Mouse (Mus musculus): Measurements from ENCODE around the gene Adgrg7.

Adgrg7 gene

DNA sequence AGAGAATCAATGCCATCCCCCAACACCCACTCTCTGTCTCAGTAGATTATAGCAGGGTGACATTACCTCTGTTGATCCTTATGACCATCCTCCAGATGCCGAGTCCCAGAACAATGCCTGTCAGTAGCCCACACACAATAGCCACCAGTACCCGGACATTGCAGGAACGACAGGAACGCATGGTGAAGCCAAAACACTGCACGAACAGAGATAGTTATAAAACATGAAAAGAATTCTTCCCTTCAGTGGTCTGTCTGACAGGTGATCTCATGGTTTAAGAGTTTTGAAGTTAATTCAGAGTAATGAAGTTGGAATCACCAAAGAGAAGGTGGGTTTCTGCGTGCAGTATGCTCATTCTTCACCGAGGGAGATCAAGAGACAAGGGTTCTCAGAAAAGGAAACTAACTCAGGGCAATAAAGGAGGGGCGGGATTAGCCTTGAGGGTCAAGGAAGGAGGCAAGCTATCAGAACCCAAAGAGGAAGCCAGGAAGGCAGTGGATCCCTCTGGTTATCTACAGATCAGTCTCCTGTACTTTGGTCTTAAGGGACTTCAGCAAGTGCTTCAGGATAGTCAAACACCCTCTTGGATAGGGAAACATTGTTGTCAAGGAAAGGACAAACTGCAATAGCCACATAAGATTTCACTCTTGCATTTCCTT, at the start of gene Adgrg7:
Adgrg7 (minus strand) TSS at position 375 of the 659 bp plus-strand sequence.
- no peak for DNase-seq (ENCODE audit: low read depth, low spot score)

DNA sequence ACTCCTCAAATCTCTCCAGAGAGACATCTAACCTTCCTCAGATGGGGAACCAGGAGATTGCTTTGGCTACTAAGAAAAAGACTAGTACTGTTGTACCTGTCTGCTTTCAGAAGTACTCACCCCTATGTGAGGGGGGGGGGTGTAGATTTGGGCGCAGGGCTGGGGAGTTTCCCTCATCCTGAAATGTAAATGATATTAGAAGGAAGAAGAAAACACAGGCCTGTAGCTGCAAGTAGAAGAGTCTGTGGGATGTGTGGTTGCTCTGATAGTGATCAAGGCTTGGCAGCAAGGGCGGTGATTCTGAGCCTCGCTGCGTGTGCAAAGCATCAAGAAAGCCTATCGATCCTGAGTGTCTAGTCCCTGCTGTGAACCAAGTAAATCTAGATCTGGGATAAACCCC, 47.3 kb upstream of the Adgrg7 start:
- DNase-seq (ENCODE audit: low read depth, low spot score) = no peak

DNA sequence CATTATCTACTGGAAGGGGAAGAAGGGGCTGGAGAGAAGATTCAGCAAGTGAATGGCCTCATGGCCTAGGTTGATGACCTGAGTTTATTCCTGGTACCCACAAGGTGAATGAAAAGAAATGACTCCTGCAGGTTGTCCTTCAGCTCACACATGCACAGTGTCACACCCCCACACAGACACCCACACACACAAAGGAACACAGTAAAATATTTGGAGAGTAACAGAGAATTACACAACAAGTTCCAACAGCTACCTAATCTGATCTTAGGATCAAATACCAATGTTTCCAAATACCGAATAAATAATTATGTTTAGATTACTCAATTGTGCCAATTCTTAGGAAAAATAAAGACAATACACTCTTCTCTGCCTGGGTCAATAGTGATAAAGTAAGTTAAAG, 37.7 kb upstream of the Adgrg7 start:
- no peak for DNase-seq (ENCODE audit: low read depth, low spot score)

DNA sequence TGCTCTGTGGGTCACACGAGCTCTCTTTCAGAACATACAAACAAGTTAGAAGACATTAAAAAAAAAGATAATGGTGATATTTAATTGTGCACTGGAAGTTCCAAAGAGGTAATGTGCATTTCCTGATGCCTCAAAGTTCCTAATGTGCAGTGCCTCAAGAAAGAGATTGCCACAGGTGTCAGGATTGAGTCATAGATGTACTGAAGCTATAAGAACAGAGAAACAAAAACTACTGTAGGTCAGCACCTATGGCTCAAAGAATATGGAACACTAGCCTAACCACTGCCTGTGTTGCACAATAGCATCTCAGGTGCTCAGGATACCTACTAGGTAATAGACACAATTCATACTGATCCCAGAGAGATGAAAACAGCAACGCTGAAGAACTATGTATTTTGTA, 36.3 kb upstream of the Adgrg7 start:
- no peak for DNase-seq (ENCODE audit: low read depth, low spot score)

DNA sequence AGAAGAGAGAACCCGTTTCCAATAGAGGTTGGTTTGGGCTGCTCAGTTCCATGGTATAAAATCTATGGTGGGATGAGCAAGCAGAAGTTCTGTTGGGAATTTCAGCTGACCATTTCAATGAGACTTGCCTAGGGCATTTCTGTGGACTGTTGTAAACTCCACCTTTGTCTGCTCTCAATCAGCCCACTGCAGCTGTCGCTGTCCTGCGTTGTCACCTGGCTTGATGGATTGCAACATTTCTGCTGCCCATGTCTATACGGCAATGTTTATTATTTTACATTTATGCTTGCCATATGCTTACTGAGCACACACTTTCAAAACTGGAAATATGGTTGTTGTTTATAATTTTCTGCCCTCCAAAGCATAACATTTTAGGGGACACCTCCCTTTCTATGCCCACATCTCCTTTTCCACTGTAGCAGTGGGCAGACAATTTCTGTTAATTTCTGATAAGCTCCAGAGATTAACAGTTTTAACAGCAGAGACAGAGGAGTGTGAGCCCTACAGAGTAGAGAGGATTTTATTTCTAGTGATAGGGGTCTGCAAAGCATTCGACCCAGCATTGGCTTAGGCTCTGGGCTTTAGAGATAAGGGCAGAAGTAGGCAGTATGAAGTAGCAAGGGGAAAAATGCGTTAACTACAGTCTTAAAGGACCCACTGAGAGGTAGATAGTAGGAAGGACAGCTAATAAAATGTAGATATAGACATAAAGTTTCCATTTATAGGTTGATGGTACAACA, 5.9 kb upstream of the Adgrg7 start:
- DNase-seq (ENCODE audit: low read depth, low spot score) = no peak

DNA sequence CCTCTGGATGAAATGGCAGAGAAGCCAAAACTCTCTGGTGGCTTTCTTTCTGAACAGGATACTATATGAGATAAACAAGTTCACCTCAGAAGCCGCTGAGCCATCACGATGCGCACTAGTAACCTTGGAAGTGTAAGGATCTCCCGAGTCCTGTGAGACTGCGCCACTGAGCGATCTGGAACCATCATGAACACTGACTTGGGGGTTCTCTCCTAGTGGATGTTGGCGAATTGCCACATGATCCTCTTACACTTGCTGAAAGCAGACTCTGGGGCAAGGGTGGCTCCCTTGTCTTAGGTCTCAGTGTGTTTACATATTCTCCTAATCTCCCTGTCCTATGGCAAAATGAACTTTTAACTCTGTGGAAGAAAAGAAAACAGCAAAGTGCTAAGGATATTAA, 5.3 kb upstream of the Adgrg7 start:
- DNase-seq (ENCODE audit: low read depth, low spot score) = no peak

DNA sequence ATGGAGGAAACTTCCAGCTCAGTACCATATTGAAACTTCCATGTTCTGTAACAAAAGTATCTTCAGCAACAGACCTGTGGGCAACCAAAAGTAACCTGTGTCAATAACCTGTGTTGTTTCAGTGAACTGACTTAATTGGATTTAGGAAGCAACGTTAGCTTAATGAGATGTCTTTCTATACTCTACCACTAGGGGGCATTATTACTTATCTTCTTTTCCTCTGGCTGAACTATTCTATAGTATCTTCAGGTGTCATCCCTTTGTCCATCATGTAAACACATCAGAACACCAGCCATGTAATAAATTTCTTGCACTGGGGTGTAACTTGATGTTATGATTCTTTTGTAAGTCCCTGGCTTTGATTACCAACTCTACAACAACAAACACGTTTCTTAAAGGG, 4.8 kb upstream of the Adgrg7 start:
- peak; percentile 22 for DNase-seq (ENCODE audit: low read depth, low spot score)

DNA sequence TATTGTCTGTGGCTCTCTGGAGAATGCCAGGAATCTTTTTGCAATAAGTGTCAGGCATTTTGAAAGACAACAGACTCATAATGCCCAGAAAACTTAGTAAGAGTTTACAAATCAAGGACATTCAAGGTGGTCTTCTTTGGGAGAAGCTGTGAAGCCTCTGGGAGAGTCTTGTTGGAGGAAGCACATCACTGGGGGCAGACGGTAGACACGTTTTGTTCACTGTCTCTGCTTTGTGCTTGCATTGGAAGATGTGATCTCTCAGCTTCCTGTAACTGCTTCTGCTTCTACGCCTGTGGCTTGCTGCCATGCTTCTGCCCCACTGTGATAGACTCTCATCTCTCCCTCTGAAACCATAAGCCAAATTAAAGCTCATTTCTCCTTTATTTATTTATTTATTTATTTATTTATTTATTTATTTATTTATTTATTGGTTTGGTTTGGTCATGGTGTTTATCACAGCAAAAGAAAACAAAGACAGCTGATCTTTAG, 3.9 kb upstream of the Adgrg7 start:
- no peak for DNase-seq (ENCODE audit: low read depth, low spot score)

DNA sequence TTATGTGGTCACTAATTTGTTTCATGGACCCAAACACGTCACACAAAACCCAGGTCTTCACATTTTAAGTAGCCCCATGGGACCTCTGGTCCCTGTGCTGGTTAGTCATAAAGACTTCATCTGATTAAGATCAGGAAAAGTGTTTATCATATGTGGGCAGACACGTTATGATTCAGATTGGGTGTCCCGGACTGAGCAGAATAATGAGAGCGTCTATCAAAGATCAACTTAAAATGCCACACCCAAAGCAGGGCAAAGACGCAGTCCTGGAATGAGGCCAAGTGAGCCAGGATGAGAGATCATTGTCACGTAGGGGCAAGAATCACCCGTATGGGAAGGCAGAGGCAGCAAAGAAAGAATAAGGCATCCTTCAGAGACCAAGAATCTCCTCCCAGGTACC, 3.2 kb upstream of the Adgrg7 start:
- DNase-seq (ENCODE audit: low read depth, low spot score) = no peak

DNA sequence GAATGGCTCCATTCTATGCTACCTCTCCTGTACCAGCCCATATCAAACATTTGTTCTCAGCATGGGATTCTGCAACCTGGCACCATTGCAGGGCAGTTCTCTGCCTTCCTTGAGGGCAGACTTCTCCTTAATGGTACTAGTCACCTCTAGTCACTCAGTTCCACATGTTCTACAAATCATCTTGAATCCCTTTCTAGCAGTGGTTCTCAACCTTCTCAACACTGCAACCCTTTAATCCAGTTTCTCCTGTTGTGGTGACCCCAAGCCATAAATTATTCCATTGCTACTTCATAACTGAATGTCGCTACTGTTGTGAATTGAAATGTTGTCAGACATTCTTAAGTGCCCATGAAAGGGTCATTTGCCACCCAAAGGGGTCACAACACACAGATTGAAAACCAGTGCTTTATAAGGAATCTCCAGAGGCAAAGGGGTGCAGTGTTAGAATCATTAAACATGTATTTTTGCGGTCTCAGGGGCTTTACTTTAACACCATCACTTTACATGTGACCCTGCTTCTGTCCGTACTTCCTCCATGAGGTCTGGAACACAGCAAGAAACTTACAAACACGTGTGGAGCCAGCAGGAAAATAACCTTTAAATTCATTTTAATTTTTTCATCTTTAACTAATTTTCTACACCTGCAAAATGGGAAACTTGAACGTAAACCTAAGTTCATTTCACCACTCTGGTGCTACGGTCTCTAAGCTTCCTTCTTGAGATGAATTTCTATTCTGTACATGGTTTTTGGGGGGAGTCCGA, 1.1 kb downstream of the Adgrg7 start:
- DNase-seq (ENCODE audit: low read depth, low spot score) = no peak

DNA sequence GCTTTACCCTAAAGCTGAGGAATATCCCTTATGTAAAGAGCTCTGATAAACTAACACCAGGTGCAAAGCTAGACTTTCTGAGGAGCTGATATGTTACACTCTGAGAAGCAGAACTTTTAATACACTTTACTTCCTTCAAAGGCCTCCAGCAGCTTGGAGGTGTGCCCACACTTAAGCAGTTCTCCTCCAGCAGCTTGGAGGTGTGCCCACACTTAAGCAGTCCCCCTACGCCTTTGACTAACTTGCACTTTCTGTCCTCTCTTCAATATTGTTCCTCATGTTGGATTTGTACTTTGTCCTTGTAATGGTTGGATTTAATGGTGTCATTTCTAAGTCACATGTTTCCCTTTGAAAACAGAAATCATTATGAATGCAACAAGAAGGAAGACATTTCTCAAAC, 1.9 kb downstream of the Adgrg7 start:
- no peak for DNase-seq (ENCODE audit: low read depth, low spot score)

DNA sequence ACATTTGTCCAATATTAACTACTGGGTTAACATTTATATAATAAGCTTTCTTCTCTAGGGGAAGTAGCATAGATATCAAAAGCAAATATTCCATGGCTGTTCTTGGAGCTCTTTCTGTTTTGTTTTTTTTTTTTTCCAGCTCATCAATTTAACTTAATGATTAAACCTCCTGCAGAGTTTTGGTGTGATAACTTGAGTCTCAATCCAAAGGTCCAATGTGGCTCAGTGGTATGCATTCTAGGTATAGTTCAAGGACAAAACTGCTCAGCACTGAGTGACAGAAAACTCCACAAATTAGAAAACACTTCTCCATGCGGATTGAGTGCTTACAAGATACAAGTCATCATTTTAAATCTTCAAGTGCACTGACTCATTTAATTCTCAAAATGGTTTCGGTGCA, 9.7 kb downstream of the Adgrg7 start:
- no peak for DNase-seq (ENCODE audit: low read depth, low spot score)

DNA sequence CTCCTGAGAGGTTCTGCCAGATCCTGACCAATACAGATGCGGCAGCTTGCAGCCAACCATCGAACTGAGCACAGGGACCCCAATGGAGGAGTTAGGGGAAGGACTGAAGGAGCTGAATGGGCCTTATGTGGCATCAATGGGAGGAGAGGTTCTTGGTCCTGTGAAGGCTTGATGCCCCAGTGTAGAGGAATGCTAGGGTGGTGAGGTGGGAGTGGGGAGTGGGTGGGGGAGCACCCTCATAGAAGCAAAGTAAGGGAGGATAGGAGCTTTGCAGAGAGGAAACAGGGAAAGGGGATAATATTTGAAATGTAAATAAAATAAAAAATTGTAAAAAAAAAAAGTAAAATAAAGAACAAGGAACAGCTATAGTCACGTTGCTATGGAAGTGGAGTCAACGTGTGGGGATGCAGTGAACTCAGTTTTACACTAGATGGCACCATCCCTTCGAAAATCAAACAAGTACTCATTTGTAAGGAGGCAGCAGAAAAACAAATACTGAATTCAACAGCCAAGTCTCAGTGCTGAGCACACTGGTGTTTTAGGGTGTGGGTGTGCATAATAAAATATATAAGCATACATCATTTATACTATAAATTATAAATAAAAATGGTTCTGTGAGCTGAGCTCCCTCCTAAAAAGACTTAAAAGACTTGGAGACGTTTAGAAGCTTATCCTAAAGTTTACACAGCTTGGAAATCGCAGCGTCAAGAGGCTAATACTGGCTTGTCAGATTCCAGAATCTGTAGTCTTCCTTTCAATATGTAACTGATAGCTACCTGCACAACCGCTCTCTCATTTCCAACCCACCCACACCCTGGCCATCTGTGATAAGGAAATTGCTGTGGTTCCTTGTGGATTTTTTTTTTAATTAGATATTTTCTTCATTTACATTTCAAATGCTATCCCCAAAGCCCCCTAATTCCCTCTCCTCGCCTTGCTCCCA, 24.2 kb downstream of the Adgrg7 start:
- DNase-seq (ENCODE audit: low read depth, low spot score) = peak; percentile 66

DNA sequence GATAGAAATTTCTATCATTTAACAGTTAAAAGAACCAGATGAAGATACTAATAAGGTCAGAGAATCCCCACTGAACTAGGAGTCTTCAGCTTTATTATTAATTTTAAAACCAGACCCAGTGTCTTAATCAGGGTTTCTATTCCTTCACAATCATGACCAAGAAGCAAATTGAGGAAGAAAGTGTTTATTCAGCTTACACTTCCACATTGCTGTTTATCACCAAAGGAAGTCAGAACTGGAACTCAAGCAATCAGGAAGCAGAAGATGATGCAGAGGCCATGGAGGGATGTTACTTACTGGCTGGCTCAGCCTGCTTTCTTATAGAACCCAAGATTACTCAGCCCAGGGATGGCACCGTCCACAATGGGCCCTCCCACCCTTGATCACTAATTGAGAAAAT, 66.6 kb downstream of the Adgrg7 start:
- DNase-seq (ENCODE audit: low read depth, low spot score) = no peak

DNA sequence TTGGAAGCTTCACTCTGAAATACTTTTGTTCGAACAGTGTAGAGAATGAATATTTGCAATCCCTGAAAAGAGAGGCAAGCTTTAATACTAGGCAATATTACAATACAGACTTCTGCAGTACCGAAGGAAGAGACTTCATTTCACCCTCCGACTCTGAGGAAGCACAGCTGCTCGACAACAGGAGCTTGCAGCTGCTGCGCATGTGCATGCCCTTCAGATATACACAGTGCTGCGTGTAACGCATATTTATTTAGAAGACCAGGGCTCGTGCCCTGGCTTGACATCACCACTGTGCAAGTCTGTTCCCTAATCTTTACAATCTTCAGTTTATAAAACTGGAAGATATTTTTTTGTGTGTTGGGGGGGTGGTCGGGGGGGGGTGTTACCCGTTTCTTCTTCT, 70.7 kb downstream of the Adgrg7 start:
- no peak for DNase-seq (ENCODE audit: low read depth, low spot score)

DNA sequence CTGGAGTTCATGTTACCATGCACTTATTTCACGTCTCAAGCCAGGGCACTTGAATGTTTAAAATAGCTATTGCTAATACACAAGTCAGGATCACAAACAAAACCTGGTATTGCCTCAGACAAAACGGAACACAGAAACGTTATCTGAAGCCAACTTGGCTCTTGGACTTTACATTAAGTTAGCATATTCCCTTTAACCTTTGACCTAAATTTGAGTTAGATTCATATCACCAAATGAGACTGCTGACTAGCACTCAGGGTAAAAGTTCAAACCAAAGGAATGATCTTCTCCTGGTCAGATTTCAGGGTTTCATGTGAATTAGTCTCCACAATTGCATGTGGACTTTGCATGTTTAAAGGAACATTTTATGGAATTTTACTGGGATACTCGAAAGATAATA, 73.3 kb downstream of the Adgrg7 start:
- DNase-seq (ENCODE audit: low read depth, low spot score) = no peak

DNA sequence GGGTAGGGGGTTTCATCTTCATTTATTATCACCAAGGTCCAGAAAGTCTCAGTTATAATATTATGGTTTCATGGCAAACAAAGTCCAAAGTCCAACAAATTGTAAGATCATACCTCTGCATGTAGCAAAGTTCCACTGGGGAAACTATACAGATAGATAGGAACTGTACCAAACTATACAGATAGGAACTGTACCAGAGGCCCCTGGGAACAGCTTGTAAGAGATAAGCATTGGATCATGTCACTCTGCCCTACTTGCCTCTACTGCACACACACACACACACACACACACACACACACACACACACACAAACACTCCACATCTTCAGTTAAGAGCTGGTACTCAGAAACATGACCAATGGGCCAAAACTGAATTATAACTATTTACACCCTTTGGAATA, 76.6 kb downstream of the Adgrg7 start:
- DNase-seq (ENCODE audit: low read depth, low spot score) = no peak

DNA sequence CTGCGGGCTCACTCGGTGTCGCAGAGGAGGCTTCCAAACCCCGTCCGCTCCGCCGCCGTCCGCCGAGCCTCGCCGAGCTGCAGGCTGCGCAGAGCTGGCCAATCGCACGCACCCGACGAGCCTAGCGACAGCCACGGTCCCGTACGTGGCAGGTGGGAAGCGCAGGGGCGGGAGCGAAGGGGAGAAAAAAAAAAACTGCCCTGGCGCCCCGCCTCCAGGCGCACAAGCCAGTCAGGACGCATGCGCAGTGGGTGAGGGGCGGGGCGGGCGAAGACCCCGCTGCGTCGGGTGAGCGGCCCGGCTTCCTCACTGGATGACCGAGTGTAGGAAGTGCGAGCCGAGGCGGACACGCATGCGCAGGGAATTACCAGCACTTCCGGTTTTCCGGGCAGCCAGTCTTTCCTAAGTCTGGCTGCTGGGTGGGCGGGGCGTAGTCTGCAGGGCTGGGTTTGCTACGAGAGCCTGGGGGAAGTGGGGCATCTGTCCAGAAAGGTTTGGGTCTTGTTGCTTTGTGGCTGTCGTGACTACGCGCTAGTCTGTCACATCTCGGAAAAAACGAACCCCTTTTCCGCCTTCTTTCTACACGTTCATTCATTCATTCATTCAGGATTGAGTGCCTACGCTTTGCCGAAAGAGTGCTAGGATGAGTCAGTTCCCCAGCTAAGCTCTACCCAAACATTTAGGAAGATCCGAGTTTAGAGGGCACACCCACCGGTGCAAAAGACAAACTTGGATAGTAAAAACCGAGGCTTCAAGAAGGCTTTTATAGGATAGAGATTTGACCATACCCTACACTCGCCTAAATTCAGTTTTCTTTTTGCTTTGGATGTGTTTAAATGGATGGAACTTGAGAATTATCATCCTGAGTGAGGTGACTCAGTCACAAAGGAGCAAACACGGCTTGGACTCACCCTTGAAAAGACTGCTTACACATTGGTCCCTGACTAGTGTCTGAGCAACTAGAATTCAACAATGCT, 78.1 kb downstream of the Adgrg7 start, which contains the start of gene Tfg:
Tfg (minus strand) TSS at position 227 of the 977 bp plus-strand sequence.
- DNase-seq (ENCODE audit: low read depth, low spot score) = peak; percentile 100

DNA sequence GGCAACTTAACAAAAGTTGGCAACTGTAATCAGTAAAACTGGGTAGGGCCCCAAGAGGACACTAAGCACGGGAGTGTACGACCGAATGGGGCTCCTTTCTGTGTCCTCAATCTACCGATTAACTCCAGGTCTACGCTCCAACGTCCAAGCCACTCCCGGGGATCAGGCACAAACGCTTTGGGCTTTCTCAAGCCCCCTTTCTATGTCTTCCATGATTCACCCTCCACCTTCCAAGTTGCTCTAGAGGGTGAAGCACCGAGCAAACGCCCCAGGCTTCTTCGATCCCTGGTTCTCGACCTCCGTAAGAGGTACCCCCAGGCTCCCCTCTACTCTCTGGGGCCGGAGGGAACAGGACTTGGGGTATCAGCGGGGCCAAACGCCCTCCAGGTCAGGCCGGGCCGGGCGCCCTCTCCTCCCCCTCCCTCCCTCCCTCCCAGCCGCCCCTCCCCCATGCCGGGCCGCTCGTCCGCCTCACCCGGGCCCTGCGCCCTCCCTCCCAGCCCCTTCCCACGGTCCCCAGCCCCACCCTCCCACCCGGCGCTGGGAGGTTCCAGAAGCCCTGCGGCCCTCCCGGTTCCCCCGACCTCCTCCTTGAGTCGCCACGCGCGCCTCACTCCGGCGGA, 79.0 kb downstream of the Adgrg7 start:
- no peak for DNase-seq (ENCODE audit: low read depth, low spot score)

DNA sequence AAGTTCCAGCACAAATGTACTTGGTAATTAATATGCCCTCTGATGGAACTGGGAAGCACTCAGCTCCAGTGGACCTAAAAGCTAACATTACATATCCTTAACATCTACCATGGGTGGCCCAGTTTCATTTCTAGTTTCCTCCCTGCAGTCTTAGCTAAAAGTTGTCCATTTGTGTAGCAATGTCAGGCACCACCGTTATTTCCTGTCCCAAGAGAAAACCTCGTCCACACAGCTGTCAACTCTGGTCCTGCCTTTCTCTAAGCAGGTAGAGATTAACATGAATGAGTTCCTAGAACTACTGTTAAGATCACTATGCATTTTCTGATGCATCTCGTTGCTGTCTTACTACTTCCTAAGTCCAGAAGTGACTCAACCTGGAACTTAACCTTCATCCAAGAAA, 80.0 kb downstream of the Adgrg7 start:
- no peak for DNase-seq (ENCODE audit: low read depth, low spot score)

Measured in mesoderm, embryonic 11.5 days (tissue).